Mouse (Mus musculus): Measurements from ENCODE around the gene Bsnd.

GRCm38 (mm10) chr4:106470921-106471320, 21.2 kb downstream of the Bsnd start:
- no peak for TF ChIP-seq CTCF (IDR thresholded peaks at IDR 0.05; ENCODE audit: borderline replicate concordance, insufficient read depth, low read length)
- TF ChIP-seq POLR2A (IDR thresholded peaks at IDR 0.05; ENCODE audit: low read depth, low read length): no peak

Measured in embryonic fibroblast, embryonic 13.5 days (primary cell).